Mouse (Mus musculus): ENCODE results near the gene Gm20388. TPM values are rescaled to one million over a fixed set of nuclear protein-coding genes. Genes with fewer than 3 reads are reported as not detected.

Gene Gm20388
- polyA plus RNA-seq, 1 experiment from 2014 or later, result not detected

GRCm38 (mm10) chr8:121152394-121152793 is 1241.8 kb downstream of the Gm20388 start:
- ATAC-seq (replicated peaks), result no peak
- WGBS, result 76% methylated on average over 12 of the region's 12 CpGs
- Histone ChIP-seq H3K27me3 (no peaks in the 10 kb centered on the region), H3K4me2 (replicated peaks) (no peak overlapping the region), H3K9me3 (no peaks in the 10 kb centered on the region), H3K27ac (replicated peaks) (no peak overlapping the region), H3K36me3 (no peaks in the 10 kb centered on the region), H3K9ac (replicated peaks) (no peak overlapping the region), H3K4me1 (no peaks in the 10 kb centered on the region), H3K4me3 (no peak overlapping the region)

DNA sequence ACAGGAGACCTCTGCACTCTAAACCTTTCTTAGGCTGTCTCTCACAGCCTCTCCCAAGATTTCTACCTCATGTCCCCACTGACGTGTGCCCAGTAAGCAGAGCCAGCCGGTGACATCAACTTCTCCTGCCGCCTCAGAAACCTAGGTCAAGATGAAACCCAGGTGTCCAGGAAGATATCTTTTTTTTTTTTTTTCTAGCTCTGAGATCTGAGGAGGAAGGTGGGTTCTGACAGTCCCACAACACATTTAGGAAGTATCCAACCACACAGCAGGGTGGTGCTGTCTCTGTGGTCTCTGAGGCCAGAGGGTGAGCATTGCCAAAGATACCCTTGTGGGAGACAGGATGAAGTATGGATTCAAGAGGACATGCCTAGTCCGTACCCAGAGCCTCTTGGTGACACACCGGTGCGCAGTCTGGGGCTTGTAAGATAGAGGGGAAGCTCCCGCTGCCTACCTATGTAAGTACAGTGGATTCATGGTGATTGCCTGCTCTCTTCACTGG is 1246.4 kb downstream of the Gm20388 start:
- no peak overlapping the region for H3K27ac ChIP-seq (replicated peaks)
- H3K27me3 ChIP-seq, result no peaks in the 10 kb centered on the region; the same call in 1 of the 2 replicates
- no peaks in the 10 kb centered on the region for H3K4me1 ChIP-seq
- H3K9ac ChIP-seq (replicated peaks), result no peak overlapping the region
- no peak overlapping the region for H3K4me3 ChIP-seq
- WGBS, result 90% methylated on average over 7 of the region's 7 CpGs
- H3K9me3 ChIP-seq, result no peaks in the 10 kb centered on the region
- ATAC-seq (replicated peaks), result no peak
- no peaks in the 10 kb centered on the region for H3K36me3 ChIP-seq
- H3K4me2 ChIP-seq (replicated peaks), result no peak overlapping the region

DNA sequence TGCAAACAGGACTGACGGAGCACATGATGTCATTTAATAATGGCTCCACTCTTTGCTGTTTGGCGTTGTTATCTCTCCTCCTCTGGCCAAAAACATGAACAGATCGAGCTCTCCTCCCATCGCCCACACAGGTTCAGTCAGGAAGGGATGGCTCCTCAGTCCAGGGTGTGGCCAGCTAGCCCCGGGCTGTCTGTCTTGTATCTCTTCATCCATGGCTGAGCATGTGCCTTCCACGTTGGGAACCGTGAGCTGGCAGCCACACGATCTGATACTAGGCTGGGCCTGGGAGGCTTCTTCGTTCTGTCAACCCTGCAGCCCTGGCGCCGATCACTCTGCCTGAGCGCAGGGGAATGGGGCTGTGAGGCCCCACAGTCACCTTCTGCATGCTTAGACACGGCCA is 1248.2 kb downstream of the Gm20388 start:
- Histone ChIP-seq H3K4me3 (no peak overlapping the region), H3K4me2 (replicated peaks) (no peak overlapping the region), H3K27ac (replicated peaks) (no peak overlapping the region), H3K27me3 (no peaks in the 10 kb centered on the region; the same call in 1 of the 2 replicates), H3K9ac (replicated peaks) (no peak overlapping the region), H3K9me3 (no peaks in the 10 kb centered on the region), H3K4me1 (no peaks in the 10 kb centered on the region), H3K36me3 (no peaks in the 10 kb centered on the region)
- no peak for ATAC-seq (replicated peaks)
- WGBS, result 85% methylated on average over 13 of the region's 13 CpGs

- WGBS, result 92% methylated on average over 5 of the region's 5 CpGs
- Histone ChIP-seq H3K9me3 (no peaks in the 10 kb centered on the region), H3K4me3 (no peak overlapping the region), H3K27me3 (no peaks in the 10 kb centered on the region; the same call in 1 of the 2 replicates), H3K27ac (replicated peaks) (no peak overlapping the region), H3K9ac (replicated peaks) (no peak overlapping the region), H3K4me1 (0 out of 2 replicates have a peak, but pooled peaks cover 4% of the 10 kb centered on the region), H3K36me3 (no peaks in the 10 kb centered on the region), H3K4me2 (replicated peaks) (no peak overlapping the region)
- no peak for ATAC-seq (replicated peaks)
Observed at GRCm38 (mm10) chr8:121161437-121161836, 1250.8 kb downstream of the Gm20388 start.

DNA sequence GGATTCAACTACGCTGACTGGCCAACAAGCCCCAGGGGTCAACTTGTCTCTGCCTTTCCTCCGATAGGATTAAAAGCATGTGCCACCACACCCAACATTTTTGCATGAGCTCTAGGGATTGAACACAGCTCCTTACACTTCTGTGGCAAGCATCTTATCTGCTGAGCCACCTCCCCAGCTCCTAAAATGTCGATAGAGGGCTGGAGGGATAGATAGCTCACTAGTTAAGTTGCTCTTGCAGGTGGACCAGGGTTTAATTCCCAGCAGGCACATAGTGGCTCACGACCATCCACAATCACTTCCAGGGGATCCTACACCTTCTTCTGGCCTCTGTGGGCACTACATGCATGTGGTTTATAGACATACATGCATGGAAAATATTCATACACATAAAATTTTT is 1251.8 kb downstream of the Gm20388 start:
- no peaks in the 10 kb centered on the region for H3K9me3 ChIP-seq
- no peak overlapping the region for H3K9ac ChIP-seq (replicated peaks)
- H3K36me3 ChIP-seq, result no peaks in the 10 kb centered on the region
- WGBS, result 85% methylated on average over 4 of the region's 4 CpGs
- H3K4me2 ChIP-seq (replicated peaks), result no peak overlapping the region
- no peak for ATAC-seq (replicated peaks)
- 0 out of 2 replicates have a peak, but pooled peaks cover 4% of the 10 kb centered on the region for H3K4me1 ChIP-seq
- H3K4me3 ChIP-seq, result no peak overlapping the region
- no peak overlapping the region for H3K27ac ChIP-seq (replicated peaks)
- no peaks in the 10 kb centered on the region; the same call in 1 of the 2 replicates for H3K27me3 ChIP-seq

GRCm38 (mm10) chr8:121162906-121163695 is 1252.5 kb downstream of the Gm20388 start:
- no peak for ATAC-seq (replicated peaks)
- WGBS, result 71% methylated on average over 11 of the region's 11 CpGs
- Histone ChIP-seq H3K4me1 (0 out of 2 replicates have a peak, but pooled peaks cover 4% of the 10 kb centered on the region), H3K9me3 (no peaks in the 10 kb centered on the region), H3K4me2 (replicated peaks) (no peak overlapping the region), H3K27ac (replicated peaks) (no peak overlapping the region), H3K9ac (replicated peaks) (no peak overlapping the region), H3K27me3 (no peaks in the 10 kb centered on the region; the same call in 1 of the 2 replicates), H3K4me3 (no peak overlapping the region), H3K36me3 (no peaks in the 10 kb centered on the region)

DNA sequence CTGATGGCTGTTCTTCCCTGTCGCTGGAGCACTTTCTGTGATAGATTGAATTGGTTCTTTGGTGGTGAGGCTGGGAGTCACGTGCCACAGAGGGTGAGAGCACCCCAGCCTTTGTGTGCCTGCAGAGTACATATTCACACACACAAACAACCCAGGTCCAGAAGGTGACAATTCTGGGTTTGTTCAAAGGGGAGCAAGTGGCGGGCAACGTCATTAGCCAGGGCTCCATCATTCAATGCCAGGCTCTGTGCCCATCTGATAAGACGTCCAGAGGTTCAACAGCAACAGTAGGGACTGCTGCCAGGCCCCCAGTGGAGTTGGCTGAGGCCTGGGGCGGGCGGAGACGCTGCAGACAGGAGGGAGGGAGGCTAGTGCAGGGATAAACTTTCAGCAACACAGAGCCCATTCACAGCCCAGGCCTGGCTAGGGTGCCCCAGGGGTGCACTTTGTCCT is 1253.4 kb downstream of the Gm20388 start:
- Histone ChIP-seq H3K4me3 (no peak overlapping the region), H3K4me2 (replicated peaks) (no peak overlapping the region), H3K4me1 (0 out of 2 replicates have a peak, but pooled peaks cover 4% of the 10 kb centered on the region), H3K36me3 (no peaks in the 10 kb centered on the region), H3K27me3 (no peaks in the 10 kb centered on the region; the same call in 1 of the 2 replicates), H3K9ac (replicated peaks) (no peak overlapping the region), H3K9me3 (no peaks in the 10 kb centered on the region), H3K27ac (replicated peaks) (no peak overlapping the region)
- no peak for ATAC-seq (replicated peaks)
- WGBS, result 43% methylated on average over 8 of the region's 8 CpGs

- H3K27ac ChIP-seq (replicated peaks), result no peak overlapping the region
- no peak overlapping the region for H3K9ac ChIP-seq (replicated peaks)
- WGBS, result 78% methylated on average over 5 of the region's 5 CpGs
- no peak overlapping the region for H3K4me3 ChIP-seq
- H3K9me3 ChIP-seq, result no peaks in the 10 kb centered on the region
- no peak for ATAC-seq (replicated peaks)
- no peaks in the 10 kb centered on the region for H3K27me3 ChIP-seq
- H3K4me2 ChIP-seq (replicated peaks), result no peak overlapping the region
- H3K36me3 ChIP-seq, result no peaks in the 10 kb centered on the region
- H3K4me1 ChIP-seq, result 0 out of 2 replicates have a peak, but pooled peaks cover 4% of the 10 kb centered on the region
Observed at GRCm38 (mm10) chr8:121168033-121168432, 1257.4 kb downstream of the Gm20388 start.

- Histone ChIP-seq H3K4me3 (no peak overlapping the region), H3K9ac (replicated peaks) (no peak overlapping the region), H3K4me2 (replicated peaks) (no peak overlapping the region), H3K27me3 (no peaks in the 10 kb centered on the region), H3K36me3 (no peaks in the 10 kb centered on the region), H3K4me1 (peaks cover 6% of the 10 kb centered on the region), H3K27ac (replicated peaks) (no peak overlapping the region), H3K9me3 (no peaks in the 10 kb centered on the region)
- ATAC-seq (replicated peaks), result no peak
- WGBS, result 57% methylated on average over 7 of the region's 7 CpGs
Observed at GRCm38 (mm10) chr8:121170116-121170515, 1259.5 kb downstream of the Gm20388 start.

DNA sequence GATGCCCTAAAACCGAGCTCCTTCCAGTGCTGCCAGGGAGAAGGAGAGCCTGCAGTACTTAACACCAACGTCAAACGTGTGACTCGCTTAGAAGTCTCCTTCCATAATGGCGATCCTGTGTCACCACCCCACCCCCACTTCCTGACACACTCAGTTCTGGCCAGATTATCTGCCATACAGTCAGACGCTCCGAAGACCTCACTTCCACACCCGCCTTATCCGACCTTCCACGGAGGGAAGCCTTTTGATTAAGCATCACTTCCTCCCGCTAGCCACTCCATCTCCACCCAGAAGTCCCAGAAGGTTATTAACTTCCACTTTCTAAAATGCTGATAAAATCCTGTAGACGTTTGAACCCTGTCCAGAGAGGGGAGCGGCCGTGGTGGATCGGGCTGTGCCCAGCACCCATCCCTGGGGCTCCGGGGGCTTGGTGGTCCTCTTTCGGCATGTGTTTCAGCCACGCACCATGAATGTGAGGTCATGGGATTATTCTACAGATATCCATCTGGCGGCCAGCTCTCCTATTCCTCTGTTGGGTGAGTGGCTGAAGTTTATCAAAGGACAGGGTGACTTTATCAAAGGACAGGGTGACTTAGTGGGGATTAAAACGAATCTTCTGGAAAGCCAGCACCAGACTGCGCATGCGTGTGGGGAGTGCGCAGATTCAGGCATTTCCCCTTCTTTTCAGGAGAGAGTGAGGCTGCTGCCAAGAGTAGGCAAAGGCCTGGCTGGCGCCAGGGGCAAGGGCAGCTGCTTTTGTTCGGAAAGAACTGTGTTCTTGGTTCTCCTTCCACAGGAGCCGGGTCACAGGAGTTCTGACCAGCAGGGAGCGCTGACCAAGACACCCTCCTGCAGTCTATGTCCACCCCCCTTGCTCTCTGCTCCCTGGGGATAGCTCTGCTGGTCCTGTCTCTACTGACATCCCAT is 1260.2 kb downstream of the Gm20388 start:
- ATAC-seq (replicated peaks), result no peak
- Histone ChIP-seq H3K9ac (replicated peaks) (no peak overlapping the region), H3K27ac (replicated peaks) (no peak overlapping the region), H3K27me3 (no peaks in the 10 kb centered on the region), H3K4me1 (peaks cover 9% of the 10 kb centered on the region), H3K9me3 (no peaks in the 10 kb centered on the region), H3K4me2 (replicated peaks) (no peak overlapping the region), H3K4me3 (no peak overlapping the region), H3K36me3 (no peaks in the 10 kb centered on the region)
- 75% methylated on average over 27 of the region's 27 CpGs for WGBS

DNA sequence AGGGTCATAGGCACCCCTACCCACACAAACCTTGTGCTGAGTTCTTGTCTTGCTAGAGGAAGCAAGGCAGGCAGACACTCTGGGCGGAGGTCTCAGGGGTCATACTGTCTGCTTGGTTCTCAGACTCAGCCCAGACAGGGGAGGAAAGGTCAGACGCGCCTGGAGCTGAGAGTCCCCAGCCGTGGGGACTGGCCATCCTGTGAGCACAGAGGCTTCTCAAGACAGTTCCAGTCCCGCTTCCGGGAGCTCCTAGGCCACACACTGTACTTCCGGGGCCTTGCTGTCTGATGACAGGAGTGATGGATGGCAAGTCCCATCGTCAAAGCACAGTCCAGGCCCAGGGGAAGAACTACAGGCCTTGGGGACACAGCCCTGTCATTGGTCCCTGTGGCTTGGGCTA is 1261.9 kb downstream of the Gm20388 start:
- Histone ChIP-seq H3K9me3 (no peaks in the 10 kb centered on the region), H3K4me2 (replicated peaks) (no peak overlapping the region), H3K27me3 (peaks cover 3% of the 10 kb centered on the region; the same call in 1 of the 2 replicates), H3K4me3 (no peak overlapping the region), H3K4me1 (peaks cover 9% of the 10 kb centered on the region), H3K9ac (replicated peaks) (no peak overlapping the region), H3K36me3 (no peaks in the 10 kb centered on the region), H3K27ac (replicated peaks) (no peak overlapping the region)
- 84% methylated on average over 8 of the region's 8 CpGs for WGBS
- no peak for ATAC-seq (replicated peaks)

DNA sequence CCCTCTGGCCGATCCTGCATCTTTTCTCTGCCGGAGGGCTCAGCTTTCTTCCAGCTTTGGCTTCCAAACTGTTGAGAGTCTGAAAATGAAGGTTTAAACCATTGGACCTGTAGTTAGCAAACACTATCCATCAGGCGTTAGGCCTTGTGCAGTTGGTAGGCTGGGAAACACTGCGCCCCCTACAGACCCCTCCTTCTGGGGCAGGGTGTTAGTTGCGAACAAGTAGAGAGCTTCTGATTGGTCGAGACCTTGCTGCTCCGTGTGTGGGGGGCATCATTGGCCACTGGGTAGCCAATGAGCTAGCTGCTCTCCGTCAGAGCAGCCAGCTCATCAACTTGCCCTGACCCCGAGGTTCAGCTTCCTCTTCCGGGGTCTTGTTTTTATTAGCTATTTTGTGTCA is 1263.5 kb downstream of the Gm20388 start:
- ATAC-seq (replicated peaks), result no peak
- WGBS, result 70% methylated on average over 10 of the region's 10 CpGs
- Histone ChIP-seq H3K27ac (replicated peaks) (no peak overlapping the region), H3K9ac (replicated peaks) (no peak overlapping the region), H3K27me3 (peaks cover 3% of the 10 kb centered on the region; the same call in 1 of the 2 replicates), H3K4me1 (peaks cover 9% of the 10 kb centered on the region), H3K9me3 (no peaks in the 10 kb centered on the region), H3K4me3 (no peak overlapping the region), H3K4me2 (replicated peaks) (no peak overlapping the region), H3K36me3 (no peaks in the 10 kb centered on the region)

Data from forebrain, embryonic 15.5 days (tissue).